Comparison of ENCODE assay signal across 8 mouse cellular contexts in the genomic region with DNA sequence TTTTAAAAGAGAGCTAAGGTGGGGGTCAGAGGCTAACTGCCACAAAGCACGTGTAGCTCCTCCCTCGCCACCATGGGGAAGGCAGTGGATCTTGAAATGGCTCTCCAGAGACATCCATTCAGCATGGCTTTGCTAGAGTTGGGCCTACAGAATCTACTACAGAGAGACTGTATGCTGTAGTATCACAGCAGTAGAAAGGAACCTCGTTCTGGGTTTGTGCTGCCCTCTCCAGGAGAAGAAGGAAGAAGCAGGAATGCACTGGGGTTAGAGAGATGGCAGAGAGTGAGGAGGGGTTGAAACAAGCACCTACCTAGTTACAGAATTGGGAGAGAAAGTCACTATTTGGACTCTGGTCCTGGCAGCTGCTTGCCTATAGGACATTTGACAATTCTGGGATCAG. TPM values are rescaled to one million over a fixed set of nuclear protein-coding genes. Genes with fewer than 3 reads are reported as not detected.
DNase-seq lines count a peak whose midpoint lies in the region; ATAC-seq and TF ChIP-seq lines count a peak whose summit lies in the region.

No protein-coding gene starts in this region.

- H3K79me2 ChIP-seq in heart, adult 2 months (replicated peaks; ENCODE audit: control insufficient read depth, insufficient read depth, low read length) = no peaks in the 10 kb centered on the region

- intact Hi-C loops in heart, adult 2 months (cut with DNase I) = loop anchor here (10.0 kb wide), 1 partner anchor 391 kb away; no protein-coding TSS in a partner anchor

- no peak for TF ChIP-seq POLR2A in heart, adult 2 months (IDR thresholded peaks at IDR 0.05; ENCODE audit: insufficient read depth, low read depth, low read length)

- peak; percentile 64 for TF ChIP-seq CTCF in heart, adult 2 months (IDR thresholded peaks at IDR 0.05)

- H3K9ac ChIP-seq in heart, adult 2 months (ENCODE audit: low read depth, low read length) = no peak overlapping the region
- no peak overlapping the region for H3K9ac ChIP-seq in heart, embryonic 12.5 days
- H3K9ac ChIP-seq in neural tube, embryonic 15.5 days (replicated peaks) = no peak overlapping the region

- ATAC-seq in heart, embryonic 12.5 days (ENCODE audit: insufficient number of reproducible peaks, low FRiP score) = no peak
- peak; percentile 99 for ATAC-seq in frontal cortex, adult (ENCODE audit: low TSS enrichment)
- peak; percentile 31; the same call in 1 of the 2 replicates for ATAC-seq in neural tube, embryonic 15.5 days (ENCODE audit: low FRiP score)

- H3K36me3 ChIP-seq in heart, adult 2 months (ENCODE audit: control insufficient read depth, insufficient read depth, low read length) = no peaks in the 10 kb centered on the region
- no peaks in the 10 kb centered on the region for H3K36me3 ChIP-seq in heart, embryonic 12.5 days
- H3K36me3 ChIP-seq in neural tube, embryonic 15.5 days = no peaks in the 10 kb centered on the region

- no peak overlapping the region for H3K4me2 ChIP-seq in heart, embryonic 12.5 days
- H3K4me2 ChIP-seq in neural tube, embryonic 15.5 days = no peak overlapping the region

- no peaks in the 10 kb centered on the region for H3K4me1 ChIP-seq in heart, adult 2 months (ENCODE audit: control insufficient read depth, insufficient read depth, low read length)
- no peaks in the 10 kb centered on the region for H3K4me1 ChIP-seq in heart, embryonic 12.5 days (replicated peaks)
- H3K4me1 ChIP-seq in neural tube, embryonic 15.5 days = no peaks in the 10 kb centered on the region

- 40% methylated on average over 3 of the region's 3 CpGs for WGBS in heart, adult 2 months
- 32% methylated on average over 3 of the region's 3 CpGs for WGBS in heart, embryonic 12.5 days
- WGBS in neural tube, embryonic 15.5 days = 39% methylated on average over 3 of the region's 3 CpGs

- no peaks in the 10 kb centered on the region for H3K9me3 ChIP-seq in heart, embryonic 12.5 days (replicated peaks)
- no peaks in the 10 kb centered on the region for H3K9me3 ChIP-seq in neural tube, embryonic 15.5 days (replicated peaks)

- H3K27ac ChIP-seq in heart, adult 2 months = no peak overlapping the region
- no peak overlapping the region for H3K27ac ChIP-seq in heart, embryonic 12.5 days (ENCODE audit: poor library complexity, severe bottlenecking)
- no peak overlapping the region for H3K27ac ChIP-seq in neural tube, embryonic 15.5 days (replicated peaks)

- no peak overlapping the region for H3K4me3 ChIP-seq in heart, adult 2 months
- no peak overlapping the region for H3K4me3 ChIP-seq in heart, embryonic 12.5 days
- no peak overlapping the region for H3K4me3 ChIP-seq in neural tube, embryonic 15.5 days (replicated peaks)

- H3K27me3 ChIP-seq in heart, adult 2 months (ENCODE audit: control insufficient read depth, insufficient read depth, low read length) = no peaks in the 10 kb centered on the region
- H3K27me3 ChIP-seq in heart, embryonic 12.5 days (replicated peaks) = no peaks in the 10 kb centered on the region
- H3K27me3 ChIP-seq in neural tube, embryonic 15.5 days (replicated peaks) = no peaks in the 10 kb centered on the region

- TF ChIP-seq EP300 in heart, adult 2 months (IDR thresholded peaks at IDR 0.05; ENCODE audit: insufficient read depth, low read depth, low read length) = no peak

- peak in 1 of 2 experiments; percentile 36 for DNase-seq in heart, adult 2 months
- peak; percentile 53 for DNase-seq in 416B (ENCODE audit: low read depth)
- peak; percentile 33 for DNase-seq in MEL-GATA-1-ER (ENCODE audit: extremely low read depth, low read depth)
- peak; percentile 49 to 69 for DNase-seq in layer of hippocampus, postnatal 14 days (ENCODE audit: low spot score in 2 of 2)
- DNase-seq in gastrocnemius, postnatal 25 days = no peak

RNA-seq across cellular contexts. Expression of gene Otulinl, which starts 34.0 kb away (rescaled TPM):
- 1 to 10 TPM; 1.9 to 3.0 TPM for total RNA-seq in heart, adult 2 months (2021)
- 1.5 and 1.9 TPM in 2 replicates for polyA plus RNA-seq in heart, adult 2 months (2012; rRNA removed)
- polyA plus RNA-seq in heart, embryonic 12.5 days (2016; fragmentation: Nextera tagmentation; extraction: Ambion mirVana) = 3.5 and 3.6 TPM in 2 replicates
- total RNA-seq in layer of hippocampus, postnatal 14 days (2021) = 10 to 100 TPM; 31.1 to 32.0 TPM
- 16.2 and 18.9 TPM in 2 replicates for polyA plus RNA-seq in neural tube, embryonic 15.5 days (2015; fragmentation: Nextera tagmentation; extraction: Ambion mirVana)
- total RNA-seq in gastrocnemius, postnatal 25 days (2021) = 1 to 10 TPM in 1 of 2 experiments, under 1 TPM in 1; 0.35 to 1.3 TPM

Comparison
In these comparisons a context has a peak if more than half of its experiments do, and no peak if none do; other contexts are left out.
1. RNA of gene Otulinl, which starts 34.0 kb away (total RNA-seq): 31.1 to 32.0 TPM in layer of hippocampus, postnatal 14 days; 1.9 to 3.0 TPM in heart, adult 2 months and 0.35 to 1.3 TPM in gastrocnemius, postnatal 25 days; every median in the first group is over 4 times any median in the second.